Mouse (Mus musculus) gastrocnemius, postnatal 10 days (tissue): ENCODE results near the gene A630076J17Rik. TPM values are rescaled to one million over a fixed set of nuclear protein-coding genes. Genes with fewer than 3 reads are reported as not detected.
A peak's percentile ranks its signal among the peaks of the same experiment; 100 is the strongest.

Source experiments
- DNase-seq: peaks from one replicate; pipeline ENCODE4 v3.0.0; 2021; ENCODE audit warnings: mixed read lengths
- long read RNA-seq, 2 experiments: library from polyadenylated mRNA; stranded (forward); transcript quantifications; one replicate each; pipeline ENCODE4 v2.0.0; 2021
- total RNA-seq, 2 experiments: library from RNA; stranded (reverse); gene quantifications; 2 replicates each; pipeline ENCODE4 v1.2.3; 2021

The A630076J17Rik gene
- total RNA-seq: not detected
- long read RNA-seq, experiment 1: 0 reads
- long read RNA-seq, experiment 2: 0 reads

- no peak for DNase-seq
Observed at GRCm38 (mm10) chr3:107230527-107230926, at the start of gene A630076J17Rik. TSS of gene A630076J17Rik (plus strand) at chr3:107230614.

GRCm38 (mm10) chr3:107180860-107181259 lies 49.6 kb upstream of the A630076J17Rik start:
- no peak for DNase-seq

GRCm38 (mm10) chr3:107182756-107183155 lies 47.7 kb upstream of the A630076J17Rik start, which contains the start of gene Kcna10:
TSS of gene Kcna10 (plus strand) at chr3:107183056.
- DNase-seq: no peak

GRCm38 (mm10) chr3:107183178-107183577 lies 47.2 kb upstream of the A630076J17Rik start:
- DNase-seq: peak; percentile 49

- DNase-seq: no peak
Observed at GRCm38 (mm10) chr3:107185597-107185996, 44.8 kb upstream of the A630076J17Rik start.

- no peak for DNase-seq
Observed at GRCm38 (mm10) chr3:107187022-107187421, 43.4 kb upstream of the A630076J17Rik start.

GRCm38 (mm10) chr3:107188226-107188899 lies 42.1 kb upstream of the A630076J17Rik start:
- DNase-seq: peak; percentile 16

GRCm38 (mm10) chr3:107201310-107202180 lies 28.9 kb upstream of the A630076J17Rik start:
- no peak for DNase-seq

GRCm38 (mm10) chr3:107204413-107204812 lies 26.0 kb upstream of the A630076J17Rik start:
- no peak for DNase-seq

GRCm38 (mm10) chr3:107205170-107205569 lies 25.2 kb upstream of the A630076J17Rik start:
- DNase-seq: no peak

GRCm38 (mm10) chr3:107205994-107206393 lies 24.4 kb upstream of the A630076J17Rik start:
- DNase-seq: peak; percentile 76

GRCm38 (mm10) chr3:107206490-107207150 lies 23.8 kb upstream of the A630076J17Rik start:
- DNase-seq: no peak

GRCm38 (mm10) chr3:107207625-107208253 lies 22.7 kb upstream of the A630076J17Rik start:
- no peak for DNase-seq

GRCm38 (mm10) chr3:107214606-107215005 lies 15.8 kb upstream of the A630076J17Rik start:
- no peak for DNase-seq

GRCm38 (mm10) chr3:107216400-107217100 lies 13.9 kb upstream of the A630076J17Rik start:
- no peak for DNase-seq

GRCm38 (mm10) chr3:107217101-107217480 lies 13.3 kb upstream of the A630076J17Rik start:
- no peak for DNase-seq

- no peak for DNase-seq
Observed at GRCm38 (mm10) chr3:107218572-107218971, 11.8 kb upstream of the A630076J17Rik start.

- no peak for DNase-seq
Observed at GRCm38 (mm10) chr3:107221608-107222007, 8.8 kb upstream of the A630076J17Rik start, which contains the start of gene Cym. TSS of gene Cym (minus strand) at chr3:107221732.

GRCm38 (mm10) chr3:107223230-107223629 lies 7.2 kb upstream of the A630076J17Rik start:
- no peak for DNase-seq

- DNase-seq: no peak
Observed at GRCm38 (mm10) chr3:107225820-107226219, 4.6 kb upstream of the A630076J17Rik start.

GRCm38 (mm10) chr3:107229221-107229620 lies 1.2 kb upstream of the A630076J17Rik start:
- no peak for DNase-seq
